Comparison of ENCODE assay signal across 10 mouse cellular contexts in genomic region chr2:32170010-32170409, GRCm38 (mm10). TPM values are rescaled to one million over a fixed set of nuclear protein-coding genes. Genes with fewer than 3 reads are reported as not detected.
DNase-seq lines count a peak whose midpoint lies in the region; ATAC-seq lines count a peak whose summit lies in the region.
"Had no signal": no experiment of that assay in that cellular context is flagged by ENCODE, and none has a peak within 500 bp of the region (broad histone marks: within the 10 kb centered on the region; RNA-seq: fewer than 3 reads in every experiment).

No protein-coding gene starts in this region.

- H3K9ac ChIP-seq in hindbrain, embryonic 11.5 days (ENCODE audit: low read depth, low read length): no peak overlapping the region
- no peak overlapping the region for H3K9ac ChIP-seq in embryonic facial prominence, embryonic 11.5 days (replicated peaks; ENCODE audit: low read length)
- peak overlapping the region; percentile 53 for H3K9ac ChIP-seq in heart, embryonic 16.5 days (ENCODE audit: low read length)
- no peak overlapping the region for H3K9ac ChIP-seq in neural tube, embryonic 13.5 days

- no peak for DNase-seq in hindbrain, embryonic 10.5 days (ENCODE audit: low spot score)
- DNase-seq in hindbrain, embryonic 11.5 days (ENCODE audit: low spot score): no peak
- DNase-seq in embryonic facial prominence, embryonic 11.5 days (ENCODE audit: low spot score): peak; percentile 19
- no peak for DNase-seq in kidney, postnatal 25 days
- DNase-seq: cerebellum, postnatal 36 days had no signal

- H3K27me3 ChIP-seq in hindbrain, embryonic 10.5 days (ENCODE audit: insufficient read depth, poor library complexity, severe bottlenecking): no peaks in the 10 kb centered on the region
- H3K27me3 ChIP-seq in hindbrain, embryonic 11.5 days (ENCODE audit: control insufficient read depth, insufficient read depth, low read length): no peaks in the 10 kb centered on the region
- H3K27me3 ChIP-seq in embryonic facial prominence, embryonic 11.5 days (ENCODE audit: control insufficient read depth, insufficient read depth, low read length): no peaks in the 10 kb centered on the region
- no peaks in the 10 kb centered on the region for H3K27me3 ChIP-seq in heart, embryonic 16.5 days (ENCODE audit: control insufficient read depth, insufficient read depth, low read length)
- H3K27me3 ChIP-seq in neural tube, embryonic 13.5 days: no peaks in the 10 kb centered on the region

- no peaks in the 10 kb centered on the region for H3K9me3 ChIP-seq in hindbrain, embryonic 10.5 days
- no peaks in the 10 kb centered on the region for H3K9me3 ChIP-seq in hindbrain, embryonic 11.5 days (ENCODE audit: control insufficient read depth, low read length)
- H3K9me3 ChIP-seq in embryonic facial prominence, embryonic 11.5 days (replicated peaks; ENCODE audit: control insufficient read depth, low read length): no peaks in the 10 kb centered on the region
- no peaks in the 10 kb centered on the region for H3K9me3 ChIP-seq in heart, embryonic 16.5 days (replicated peaks; ENCODE audit: control insufficient read depth, low read length)
- H3K9me3 ChIP-seq in neural tube, embryonic 13.5 days: no peaks in the 10 kb centered on the region

- H3K27ac ChIP-seq in hindbrain, embryonic 10.5 days: 0 out of 2 replicates have a peak overlapping the region, but pooled peaks have one; percentile 6
- H3K27ac ChIP-seq in hindbrain, embryonic 11.5 days (ENCODE audit: low read depth, low read length): no peak overlapping the region
- no peak overlapping the region for H3K27ac ChIP-seq in embryonic facial prominence, embryonic 11.5 days (replicated peaks; ENCODE audit: low read depth, low read length)
- H3K27ac ChIP-seq in heart, embryonic 16.5 days (ENCODE audit: low read length): peak overlapping the region; percentile 79
- H3K27ac ChIP-seq in neural tube, embryonic 13.5 days (replicated peaks): 0 out of 2 replicates have a peak overlapping the region, but pooled peaks have one; percentile 18

- ATAC-seq in hindbrain, embryonic 11.5 days (ENCODE audit: low FRiP score): no peak
- ATAC-seq in embryonic facial prominence, embryonic 11.5 days (replicated peaks; ENCODE audit: insufficient number of reproducible peaks, low FRiP score, low TSS enrichment, low read depth): no peak
- ATAC-seq in heart, embryonic 16.5 days (replicated peaks; ENCODE audit: extremely low read depth, insufficient read depth, low FRiP score): no peak
- no peak for ATAC-seq in neural tube, embryonic 13.5 days (ENCODE audit: low read depth)
- no peak for ATAC-seq in monocyte, adult 5-6 weeks (replicated peaks; ENCODE audit: insufficient number of reproducible peaks, low FRiP score, low TSS enrichment, poor library complexity, severe bottlenecking)
- ATAC-seq: activated CD4-positive, CD25-positive, alpha-beta regulatory T cell, adult 4 months had no signal

- no peak overlapping the region for H3K4me2 ChIP-seq in hindbrain, embryonic 11.5 days (replicated peaks; ENCODE audit: low read depth, low read length)
- no peak overlapping the region for H3K4me2 ChIP-seq in embryonic facial prominence, embryonic 11.5 days (ENCODE audit: low read depth, low read length)
- peak overlapping the region; percentile 36 for H3K4me2 ChIP-seq in heart, embryonic 16.5 days (ENCODE audit: low read depth, low read length)
- no peak overlapping the region for H3K4me2 ChIP-seq in neural tube, embryonic 13.5 days
- H3K4me2 ChIP-seq: liver, embryonic 11.5 days had no signal

- H3K4me1 ChIP-seq in hindbrain, embryonic 10.5 days (replicated peaks): peaks cover 87% of the 10 kb centered on the region
- peaks cover 40% of the 10 kb centered on the region for H3K4me1 ChIP-seq in hindbrain, embryonic 11.5 days (replicated peaks; ENCODE audit: control insufficient read depth, insufficient read depth, low read length)
- H3K4me1 ChIP-seq in embryonic facial prominence, embryonic 11.5 days (ENCODE audit: control insufficient read depth, insufficient read depth, low read length): peaks cover 23% of the 10 kb centered on the region
- peaks cover 71% of the 10 kb centered on the region for H3K4me1 ChIP-seq in heart, embryonic 16.5 days (ENCODE audit: control insufficient read depth, insufficient read depth, low read length)
- peaks cover 93% of the 10 kb centered on the region for H3K4me1 ChIP-seq in neural tube, embryonic 13.5 days (replicated peaks)

- 82% methylated on average over 8 of the region's 8 CpGs for WGBS in hindbrain, embryonic 10.5 days
- 87% methylated on average over 8 of the region's 8 CpGs for WGBS in hindbrain, embryonic 11.5 days
- WGBS in embryonic facial prominence, embryonic 11.5 days: 71% methylated on average over 8 of the region's 8 CpGs
- whole genome bisulfite sequencing in heart, embryonic 16.5 days: 44% methylated on average over 8 of the region's 8 CpGs
- 84% methylated on average over 8 of the region's 8 CpGs for WGBS in neural tube, embryonic 13.5 days

- H3K4me3 ChIP-seq in hindbrain, embryonic 10.5 days: no peak overlapping the region
- H3K4me3 ChIP-seq in hindbrain, embryonic 11.5 days (ENCODE audit: low read depth, low read length): no peak overlapping the region
- H3K4me3 ChIP-seq in embryonic facial prominence, embryonic 11.5 days (ENCODE audit: low read depth, low read length): no peak overlapping the region
- no peak overlapping the region for H3K4me3 ChIP-seq in heart, embryonic 16.5 days (ENCODE audit: low read length)
- H3K4me3 ChIP-seq in neural tube, embryonic 13.5 days: no peak overlapping the region

- peaks cover 12% of the 10 kb centered on the region for H3K36me3 ChIP-seq in hindbrain, embryonic 10.5 days
- H3K36me3 ChIP-seq in hindbrain, embryonic 11.5 days (ENCODE audit: control insufficient read depth, insufficient read depth, low read length): no peaks in the 10 kb centered on the region
- H3K36me3 ChIP-seq in embryonic facial prominence, embryonic 11.5 days (replicated peaks; ENCODE audit: control insufficient read depth, insufficient read depth, low read depth, low read length): no peaks in the 10 kb centered on the region
- no peaks in the 10 kb centered on the region for H3K36me3 ChIP-seq in heart, embryonic 16.5 days (ENCODE audit: control insufficient read depth, insufficient read depth)
- H3K36me3 ChIP-seq in neural tube, embryonic 13.5 days: no peaks in the 10 kb centered on the region

RNA-seq across cellular contexts. Expression of gene Prrc2b, which starts 19.1 kb away (rescaled TPM):
- 55.6 and 68.9 TPM in 2 replicates for polyA plus RNA-seq in hindbrain, embryonic 10.5 days (2016; fragmentation: Nextera tagmentation; extraction: Ambion mirVana)
- polyA plus RNA-seq in hindbrain, embryonic 11.5 days (2014; fragmentation: Nextera tagmentation; extraction: Ambion mirVana): 57.6 and 69.0 TPM in 2 replicates
- 46.2 and 48.6 TPM in 2 replicates for polyA plus RNA-seq in embryonic facial prominence, embryonic 11.5 days (2014; fragmentation: Nextera tagmentation; extraction: Ambion mirVana)
- 19.3 and 30.1 TPM in 2 replicates for polyA plus RNA-seq in heart, embryonic 16.5 days (2015; fragmentation: Nextera tagmentation; extraction: Ambion mirVana)
- polyA plus RNA-seq in neural tube, embryonic 13.5 days (2015; fragmentation: Nextera tagmentation; extraction: Ambion mirVana): 61.6 and 69.8 TPM in 2 replicates
- 13.3 to 55.4 TPM (median 22.1 TPM) in 3 replicates for total RNA-seq in monocyte, adult 5-6 weeks (2017)

Comparison
In these comparisons a context has a peak if more than half of its experiments do, and no peak if none do; other contexts are left out.
1. H3K27ac ChIP-seq: peak in hindbrain, embryonic 10.5 days (single experiment), heart, embryonic 16.5 days (single experiment) and neural tube, embryonic 13.5 days (single experiment); none in hindbrain, embryonic 11.5 days (single experiment) and embryonic facial prominence, embryonic 11.5 days (single experiment).